Mouse (Mus musculus) Patski (cell line): Measurements from ENCODE around the gene Grm3. TPM values are rescaled to one million over a fixed set of nuclear protein-coding genes. Genes with fewer than 3 reads are reported as not detected.

Experiments used
- ATAC-seq: fragments of 100-300 bp; one replicate; pipeline ENCODE4 v1.8.0; 2021
- CTCF ChIA-PET: fragments of 350-600 bp; sonication (Branson Sonifier 250); formaldehyde crosslinking; loops from one replicate; lab custom pipeline; 2022; ENCODE audit warnings: inconsistent platforms; lab: Charles Lee
- POLR2A ChIA-PET: fragments of 350-600 bp; sonication (Branson Sonifier 250); formaldehyde crosslinking; loops from one replicate; lab custom pipeline; 2022; ENCODE audit warnings: antibody characterized with exemption, inconsistent platforms; lab: Charles Lee
- DNase-seq: peaks from one replicate; pipeline ENCODE4 v3.0.0-alpha.2; 2011; ENCODE audit warnings: low read depth, low spot score
- H3K27me3 ChIP-seq: fragments of 371-371 bp; one replicate; pipeline ENCODE4 v1.5.1; 2021
- CTCF ChIP-seq: fragments of 100-300 bp; IDR thresholded peaks from one replicate; pipeline ENCODE4 v1.5.1; 2021
- in situ Hi-C: fragments of 300-500 bp; cut with MboI; formaldehyde crosslinking; loops from 3 replicates; pipeline ENCODE4 v1.11.1; 2018; ENCODE audit warnings: low pct_unique_long_range_greater_than_20kb, mixed read lengths
- polyA plus RNA-seq: library from polyadenylated mRNA; unstranded; gene quantifications from one replicate; pipeline ENCODE4 v1.2.3, GENCODE M21; 2021

The Grm3 gene
- 0.15 TPM for polyA plus RNA-seq

DNA sequence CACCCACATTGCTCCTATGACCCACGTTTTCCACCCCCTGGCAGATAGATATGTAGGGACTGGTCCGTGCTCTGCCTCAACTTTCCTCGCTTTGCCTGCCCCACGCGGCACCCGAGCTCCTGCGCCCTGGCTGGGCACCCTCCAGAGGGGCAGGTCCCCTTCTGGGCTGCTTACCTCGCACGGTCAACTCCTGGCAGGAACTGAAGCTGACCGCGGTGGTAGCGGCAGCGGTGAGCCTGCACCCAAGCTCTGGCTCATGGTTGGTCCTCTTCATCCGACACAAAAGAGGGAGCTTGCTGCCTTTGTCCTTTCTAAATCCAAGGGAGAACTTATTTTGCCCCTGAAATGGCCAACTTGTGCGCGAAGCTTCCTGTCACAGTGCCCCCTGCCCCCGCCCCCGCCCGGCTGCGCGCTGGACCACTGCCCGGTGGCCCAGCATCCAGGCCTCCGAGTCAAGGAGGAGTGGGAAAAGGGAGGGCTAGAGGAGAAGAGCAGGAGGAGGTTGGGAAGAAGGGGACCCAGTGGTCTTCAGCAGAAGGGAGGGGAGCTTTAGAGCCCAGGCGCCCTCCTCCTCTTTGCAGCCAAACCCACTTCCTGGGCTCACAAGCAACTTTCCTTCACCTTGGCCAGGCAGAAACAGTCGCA is at the start of gene Grm3:
Gene Grm3 (minus strand): TSS at position 215 of the 645 bp plus-strand sequence.
- no peak for TF ChIP-seq CTCF
- ChIA-PET CTCF (interaction anchor here (1.4 to 1.6 kb wide), 2 partner anchors 9 to 16 kb away, joined by 3 read pairs; no protein-coding TSS in a partner anchor), POLR2A (no interaction called here)
- H3K27me3 ChIP-seq = peaks cover 24% of the 10 kb centered on the region
- DNase-seq = no peak
- in situ Hi-C loops = no loop called here
- peak; percentile 32 for ATAC-seq

DNA sequence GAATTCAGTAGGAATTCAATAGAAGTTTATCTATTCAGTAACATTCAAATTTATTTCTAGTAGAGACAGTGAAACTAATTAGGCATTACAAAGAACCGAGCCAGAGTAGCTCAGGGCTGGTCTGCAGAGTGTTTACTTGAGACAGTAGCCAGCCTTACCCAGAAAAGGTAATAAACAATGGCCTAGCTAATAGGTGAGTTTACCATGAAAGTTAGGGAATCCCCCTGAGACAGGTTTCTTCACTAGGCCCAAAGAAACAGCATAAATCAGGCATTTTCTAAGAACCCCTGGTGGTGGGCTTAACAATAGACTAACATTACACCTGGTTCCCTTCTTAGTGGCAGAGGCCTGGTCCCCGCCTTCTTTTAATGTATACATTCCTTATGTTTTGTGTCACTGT is 30.8 kb upstream of the Grm3 start:
- in situ Hi-C loops = no loop called here
- DNase-seq = no peak
- ChIA-PET CTCF (no interaction called here), POLR2A (no interaction called here)
- no peak for TF ChIP-seq CTCF
- no peak for ATAC-seq
- H3K27me3 ChIP-seq = peaks cover 6% of the 10 kb centered on the region

DNA sequence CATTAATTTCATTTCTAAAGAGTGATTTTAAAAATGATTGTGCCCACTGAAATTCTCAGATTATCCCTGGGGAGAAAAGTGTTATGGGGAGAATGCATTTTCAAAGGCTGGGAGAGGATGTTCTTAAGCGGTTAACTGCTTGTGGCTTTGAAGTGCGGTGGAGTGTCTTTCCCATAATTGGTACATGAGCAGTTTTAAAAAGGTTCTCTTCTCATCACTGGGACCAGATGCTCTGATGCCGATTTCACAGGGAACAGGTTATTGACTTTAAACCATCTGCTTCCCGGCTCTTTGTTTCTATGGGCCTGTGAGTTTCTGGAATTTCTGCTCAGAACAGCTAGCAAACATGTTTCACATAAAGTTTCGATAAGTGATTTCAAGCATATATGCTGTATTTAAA is 23.2 kb upstream of the Grm3 start:
- TF ChIP-seq CTCF = no peak
- ChIA-PET POLR2A (no interaction called here), CTCF (no interaction called here)
- ATAC-seq = no peak
- H3K27me3 ChIP-seq = no peaks in the 10 kb centered on the region
- DNase-seq = no peak
- in situ Hi-C loops = no loop called here

DNA sequence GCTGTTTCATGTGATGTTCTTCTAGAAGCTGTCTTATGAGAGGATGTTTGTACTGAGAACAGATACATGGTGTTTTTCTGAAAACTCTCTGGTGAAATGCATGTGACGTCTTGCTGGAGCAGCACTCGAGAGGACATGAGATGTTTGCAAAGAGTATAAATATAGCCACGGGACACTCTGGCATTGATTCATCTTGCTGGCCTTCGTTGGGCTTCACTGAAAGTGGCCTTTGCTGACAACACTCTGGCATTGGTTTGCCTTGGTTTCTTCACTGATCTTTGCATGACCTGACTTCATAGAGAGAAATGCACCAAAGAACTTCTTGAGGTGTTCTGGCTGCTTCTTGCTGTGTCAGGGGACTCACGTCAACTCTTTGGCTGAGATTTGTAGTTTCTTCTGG is 19.1 kb upstream of the Grm3 start:
- in situ Hi-C loops = no loop called here
- no peak for ATAC-seq
- no peak for TF ChIP-seq CTCF
- no peak for DNase-seq
- CTCF ChIA-PET = no interaction called here
- peaks cover 11% of the 10 kb centered on the region for H3K27me3 ChIP-seq
- POLR2A ChIA-PET = no interaction called here

DNA sequence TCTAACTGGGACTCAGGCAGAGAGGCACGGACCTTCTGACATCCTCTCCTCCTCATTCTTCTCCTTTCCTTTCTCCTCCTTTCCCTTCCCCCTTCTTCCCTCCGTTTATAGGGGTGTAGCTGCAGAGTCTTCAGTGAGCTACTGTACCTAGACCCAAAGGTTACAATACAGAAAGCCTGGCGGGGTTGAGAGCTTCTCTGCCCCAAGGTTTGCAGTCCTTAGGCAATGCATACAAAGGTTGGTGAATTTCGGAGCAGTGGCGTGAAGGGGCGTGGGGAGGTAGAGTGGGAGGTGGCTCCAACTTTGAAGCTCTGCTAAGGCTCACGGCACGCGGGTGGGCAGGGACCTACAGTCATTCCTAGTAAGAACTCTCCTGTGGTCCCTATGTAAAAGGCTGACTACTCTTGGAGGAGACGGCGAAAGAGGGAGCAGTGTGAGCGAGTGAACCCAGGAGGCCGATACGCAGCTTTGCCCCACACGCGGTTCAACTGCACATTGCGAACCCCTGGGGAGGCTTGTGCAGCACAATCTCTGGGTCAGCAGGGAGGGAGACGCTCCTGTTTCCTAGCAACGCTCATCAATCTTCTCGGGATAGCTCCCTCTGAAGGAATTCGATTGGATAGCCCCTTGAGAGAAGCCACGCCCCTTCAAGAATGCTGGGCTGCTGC is 765 bp upstream of the Grm3 start:
- ATAC-seq = peak; percentile 46
- POLR2A ChIA-PET = no interaction called here
- CTCF ChIA-PET = interaction anchor here (1.4 to 1.6 kb wide), 2 partner anchors 10 to 17 kb away, joined by 3 read pairs; no protein-coding TSS in a partner anchor
- DNase-seq = no peak
- peaks cover 24% of the 10 kb centered on the region for H3K27me3 ChIP-seq
- TF ChIP-seq CTCF = no peak
- in situ Hi-C loops = no loop called here

DNA sequence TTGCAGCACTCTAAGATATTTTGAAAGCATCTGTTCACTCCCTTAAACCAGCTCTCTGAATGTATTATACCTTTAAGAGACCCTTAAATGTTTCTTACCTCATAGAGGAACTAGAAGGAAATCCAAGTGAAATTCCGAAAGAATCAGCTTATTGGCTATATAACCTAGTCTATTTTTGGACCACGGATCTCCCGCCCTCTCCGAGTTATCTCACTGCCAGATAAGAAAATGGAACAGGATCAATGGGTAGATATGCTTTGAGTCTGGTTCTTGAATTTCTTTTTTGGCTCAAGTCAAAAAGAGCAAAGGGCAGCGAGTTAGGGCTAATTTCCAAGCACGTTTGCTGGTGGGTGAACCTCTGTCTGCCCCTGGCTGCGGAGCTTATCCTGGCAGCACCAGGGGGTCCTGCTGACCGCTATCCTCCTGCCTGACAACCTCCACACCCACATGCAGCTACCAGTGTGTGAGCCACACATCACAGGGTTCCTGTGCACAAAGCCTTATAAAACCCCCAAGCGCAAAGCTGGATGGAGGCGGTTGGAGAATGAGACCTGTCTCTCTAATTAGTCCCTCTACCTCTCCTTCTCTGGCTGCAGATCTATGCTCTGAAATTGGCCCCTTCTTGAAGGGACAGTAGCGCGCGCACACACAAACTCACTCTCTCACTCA is 549 bp downstream of the Grm3 start:
- ChIA-PET POLR2A (no interaction called here), CTCF (interaction anchor here (1.4 to 1.6 kb wide), 2 partner anchors 9 to 16 kb away, joined by 3 read pairs; no protein-coding TSS in a partner anchor)
- TF ChIP-seq CTCF = no peak
- peaks cover 24% of the 10 kb centered on the region for H3K27me3 ChIP-seq
- ATAC-seq (no peak), DNase-seq (no peak)
- in situ Hi-C loops = no loop called here

DNA sequence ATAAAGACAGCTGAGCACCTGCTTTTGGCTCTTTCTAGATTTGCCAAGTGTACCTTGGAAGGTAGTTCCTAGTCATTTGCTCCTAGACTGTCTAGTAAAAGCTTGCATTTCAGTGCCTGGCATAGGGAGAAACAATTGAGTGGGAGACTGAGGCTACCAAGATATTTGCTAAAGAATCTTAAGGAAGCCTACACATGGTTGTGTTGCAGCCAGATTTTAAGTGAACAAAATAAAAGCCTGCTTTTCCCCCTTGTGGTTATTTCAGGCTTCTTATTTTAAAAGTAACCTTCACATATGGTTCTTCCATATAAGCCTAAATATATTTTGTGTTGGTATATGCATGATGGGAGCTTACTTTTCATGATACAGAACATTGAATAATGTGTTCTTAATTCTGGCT is 3.8 kb downstream of the Grm3 start:
- in situ Hi-C loops = no loop called here
- ATAC-seq (no peak), DNase-seq (no peak)
- POLR2A ChIA-PET = no interaction called here
- CTCF ChIA-PET = no interaction called here
- no peak for TF ChIP-seq CTCF
- peaks cover 22% of the 10 kb centered on the region for H3K27me3 ChIP-seq

DNA sequence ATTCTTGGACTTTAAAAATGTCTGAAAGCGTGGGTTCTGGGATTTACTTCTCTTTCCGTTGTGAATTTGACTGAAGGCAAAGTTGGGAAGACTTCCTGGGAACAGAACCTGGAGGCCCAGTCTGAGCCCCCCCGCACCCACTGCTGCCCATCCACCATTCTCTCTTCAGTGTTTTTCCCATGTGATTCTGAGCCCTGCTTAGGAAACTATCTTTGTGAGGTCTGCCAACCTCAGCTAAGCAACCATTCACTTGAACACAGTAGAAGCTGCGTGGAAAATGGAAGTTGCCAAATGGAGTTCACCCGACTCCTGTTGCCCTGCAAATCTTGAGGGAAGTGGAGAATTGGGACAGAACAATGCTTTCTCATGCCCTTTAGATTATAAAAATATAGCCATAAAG is 8.7 kb downstream of the Grm3 start:
- no peak for ATAC-seq
- CTCF ChIA-PET = interaction anchor here (1.2 kb wide), 1 partner anchor 9 kb away, joined by 3 read pairs; the partner anchor contains the start of gene Grm3
- no peak for TF ChIP-seq CTCF
- POLR2A ChIA-PET = no interaction called here
- in situ Hi-C loops = no loop called here
- H3K27me3 ChIP-seq = peaks cover 15% of the 10 kb centered on the region
- DNase-seq = no peak

DNA sequence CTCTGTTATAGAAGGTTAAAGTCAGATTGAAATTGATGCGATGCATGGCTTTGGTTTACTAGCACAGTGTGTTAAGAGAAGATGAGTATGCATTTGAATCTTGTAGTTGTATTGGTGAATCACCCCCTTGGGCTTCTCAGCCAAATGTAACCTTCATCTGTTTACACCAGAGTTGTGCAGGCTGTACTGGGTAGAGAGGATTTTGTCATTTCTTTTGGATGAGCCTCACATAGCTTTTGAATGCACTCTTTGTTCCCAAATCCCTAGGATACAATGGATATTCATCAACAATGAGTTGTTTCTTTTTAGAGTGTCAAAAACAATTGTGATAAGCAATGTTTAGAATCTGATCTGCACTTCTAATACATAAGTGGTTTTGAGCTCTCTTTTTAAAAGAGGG is 17.9 kb downstream of the Grm3 start:
- POLR2A ChIA-PET = no interaction called here

DNA sequence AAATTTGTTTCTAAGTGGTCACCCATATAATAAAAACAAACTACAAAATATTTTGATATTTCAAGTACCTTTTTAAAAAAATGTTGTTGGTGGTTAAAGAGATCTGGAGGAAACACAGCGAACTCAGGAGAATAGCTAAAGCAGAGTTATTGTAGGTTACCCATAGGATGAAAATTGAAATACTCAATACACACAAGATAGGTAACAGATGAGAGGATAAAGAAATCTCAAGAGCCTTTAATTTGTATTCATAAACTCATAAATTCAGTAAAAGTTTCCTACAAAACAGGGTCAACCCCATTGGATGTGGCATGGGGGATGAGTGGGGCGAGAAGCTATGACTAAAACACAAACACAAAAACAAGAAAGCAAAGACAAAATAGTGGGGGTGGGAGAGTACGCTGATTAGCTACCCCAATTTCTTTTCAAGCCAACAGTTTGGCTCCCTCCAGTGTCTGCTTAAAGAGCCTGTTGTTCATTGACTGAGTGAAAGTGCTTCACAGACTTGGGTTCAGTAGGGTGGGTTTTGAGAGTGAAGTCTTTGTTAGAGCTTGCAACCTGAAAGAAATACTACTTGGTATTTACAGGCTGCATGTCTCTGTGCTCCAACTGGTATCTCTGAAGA is 21.5 kb downstream of the Grm3 start:
- POLR2A ChIA-PET = no interaction called here
- H3K27me3 ChIP-seq = no peaks in the 10 kb centered on the region
- no peak for ATAC-seq
- DNase-seq = no peak
- TF ChIP-seq CTCF = peak; percentile 30
- in situ Hi-C loops = no loop called here
- CTCF ChIA-PET = interaction anchor here (0.9 to 2.1 kb wide), 3 partner anchors 9 to 26 kb away, joined by 3 to 6 read pairs (median 3); no protein-coding TSS in a partner anchor

More for the DNA sequence above, 17.9 kb downstream of the Grm3 start:
- DNase-seq = no peak
- in situ Hi-C loops = no loop called here
- H3K27me3 ChIP-seq = peaks cover 20% of the 10 kb centered on the region
- CTCF ChIA-PET = no interaction called here
- no peak for ATAC-seq
- no peak for TF ChIP-seq CTCF
